Mouse (Mus musculus) G1E (cell line): Measurements from ENCODE around the gene Cradd. TPM values are rescaled to one million over a fixed set of nuclear protein-coding genes. Genes with fewer than 3 reads are reported as not detected.

Source experiments
- ATAC-seq: 2 replicates; pipeline ENCODE4 v1.8.0; 2016; ENCODE audit warnings: mild to moderate bottlenecking; ENCODE audit not compliant: insufficient number of reproducible peaks, poor library complexity, low FRiP score, severe bottlenecking; ENCODE audit errors: extremely low read depth
- DNase-seq: peaks from one replicate; pipeline ENCODE4 v3.0.0; 2012; ENCODE audit warnings: low spot score
- H3K27me3 ChIP-seq: 2 replicates; pipeline ENCODE4 v1.6.1; 2012; ENCODE audit warnings: mild to moderate bottlenecking, low read length, inconsistent platforms; ENCODE audit not compliant: insufficient read depth
- H3K36me3 ChIP-seq: replicated peaks from 2 replicates; pipeline ENCODE3; 2012; ENCODE audit warnings: mild to moderate bottlenecking, inconsistent platforms
- H3K4me1 ChIP-seq: 2 replicates; pipeline ENCODE4 v1.6.1; 2012; ENCODE audit warnings: low read depth, low read length, inconsistent platforms, mixed read lengths; ENCODE audit not compliant: insufficient read depth
- H3K4me3 ChIP-seq: 2 replicates; pipeline ENCODE4 v1.5.1; 2012; ENCODE audit warnings: low read depth, mild to moderate bottlenecking, inconsistent platforms, low read length, moderate library complexity, mixed read lengths
- H3K9me3 ChIP-seq: replicated peaks from 2 replicates; pipeline ENCODE4 v1.6.1; 2012; ENCODE audit warnings: inconsistent platforms
- CTCF ChIP-seq: IDR thresholded peaks from 2 replicates; pipeline ENCODE4 v1.5.1; 2012; ENCODE audit warnings: low read depth, low read length, inconsistent platforms, mixed read lengths
- GATA1 ChIP-seq: IDR thresholded peaks from 2 replicates; pipeline ENCODE4 v1.6.1; 2012; ENCODE audit warnings: borderline replicate concordance, low read length, inconsistent platforms, mixed read lengths
- GATA2 ChIP-seq: IDR thresholded peaks from 2 replicates; pipeline ENCODE4 v1.6.1; 2012; ENCODE audit warnings: low read depth, low read length, inconsistent platforms, borderline replicate concordance
- POLR2AphosphoS5 ChIP-seq: IDR thresholded peaks from 2 replicates; pipeline ENCODE4 v1.6.1; 2012; ENCODE audit warnings: low read depth, low read length, inconsistent platforms; ENCODE audit not compliant: insufficient replicate concordance
- TAL1 ChIP-seq: conservative IDR thresholded peaks from 2 replicates; pipeline ENCODE4 v1.6.1; 2012; ENCODE audit warnings: low read depth, low read length, inconsistent platforms, mixed read lengths
- polyA plus RNA-seq: library from polyadenylated mRNA; stranded (reverse); fragments of >175 nt; gene quantifications from 2 replicates; pipeline ENCODE4 v1.2.3, GENCODE M21; 2012
- total RNA-seq, 2 experiments: library from RNA; stranded (forward) in 1 of 2; stranded (reverse) in 1 of 2; fragments of 200-1000 nt in 1 of 2; fragments of >200 nt in 1 of 2; fragmentation: Nextera tagmentation in 1 of 2; gene quantifications; 2 replicates each; pipeline ENCODE4 v1.2.3; 2014 to 2017

The Cradd gene
- total and polyA plus RNA-seq, 3 experiments = 9.0 to 81.4 (median 22.5) TPM

DNA sequence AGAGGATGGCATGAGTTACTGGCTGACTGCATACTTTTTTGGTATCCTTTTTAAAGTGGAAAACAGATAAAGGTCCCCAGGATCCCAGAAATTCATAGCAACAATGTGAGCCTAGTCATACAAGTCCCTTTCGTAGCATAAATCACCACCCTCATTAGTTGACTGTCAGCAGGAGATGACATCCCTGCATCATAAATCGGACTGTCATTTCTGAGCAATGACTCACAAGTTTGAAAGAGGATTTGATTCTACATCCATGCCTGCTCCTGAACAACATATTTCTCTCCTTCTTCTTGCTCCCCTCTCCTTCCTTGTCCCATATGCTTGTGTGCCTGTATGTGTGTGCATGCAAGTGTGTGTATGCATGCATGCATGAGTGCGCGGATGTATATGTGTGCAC, 129.2 kb downstream of the Cradd start:
- peaks cover 46% of the 10 kb centered on the region for H3K4me1 ChIP-seq

DNA sequence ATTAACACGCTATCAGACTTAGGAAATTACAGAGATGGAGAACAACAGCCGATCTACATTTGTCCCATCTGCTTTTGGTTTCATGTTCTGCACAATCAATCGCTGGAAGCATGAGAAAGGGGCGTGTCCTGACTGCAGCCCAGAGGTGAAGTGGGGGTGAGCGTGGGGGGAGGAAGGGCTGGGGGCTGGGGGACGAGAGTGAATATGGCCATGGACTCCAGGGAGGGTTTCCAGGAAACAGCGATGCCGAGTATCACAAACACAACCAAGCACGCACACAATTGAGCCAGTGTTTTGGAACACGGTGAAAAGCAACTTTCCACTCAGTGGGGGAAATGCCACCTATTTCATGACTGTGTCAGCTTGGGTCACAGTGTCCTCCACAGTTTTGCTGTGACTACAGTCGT, 130.1 kb downstream of the Cradd start:
- Histone ChIP-seq H3K4me3 (no peak overlapping the region), H3K36me3 (peaks cover 4% of the 10 kb centered on the region), H3K9me3 (no peaks in the 10 kb centered on the region), H3K4me1 (peaks cover 46% of the 10 kb centered on the region), H3K27me3 (peaks cover 4% of the 10 kb centered on the region; the same call in 1 of the 2 replicates)
- ATAC-seq (no peak), DNase-seq (no peak)
- TF ChIP-seq CTCF = no peak
- TF ChIP-seq POLR2AphosphoS5 = no peak
- no peak for TF ChIP-seq TAL1
- no peak for TF ChIP-seq GATA1
- no peak for TF ChIP-seq GATA2

More for the DNA sequence above, 129.2 kb downstream of the Cradd start:
- DNase-seq = no peak
- TF ChIP-seq GATA2 (no peak), POLR2AphosphoS5 (no peak)
- Histone ChIP-seq H3K9me3 (no peaks in the 10 kb centered on the region), H3K36me3 (peaks cover 4% of the 10 kb centered on the region), H3K4me3 (no peak overlapping the region), H3K27me3 (peaks cover 4% of the 10 kb centered on the region; the same call in 1 of the 2 replicates)
- ATAC-seq = no peak

DNA sequence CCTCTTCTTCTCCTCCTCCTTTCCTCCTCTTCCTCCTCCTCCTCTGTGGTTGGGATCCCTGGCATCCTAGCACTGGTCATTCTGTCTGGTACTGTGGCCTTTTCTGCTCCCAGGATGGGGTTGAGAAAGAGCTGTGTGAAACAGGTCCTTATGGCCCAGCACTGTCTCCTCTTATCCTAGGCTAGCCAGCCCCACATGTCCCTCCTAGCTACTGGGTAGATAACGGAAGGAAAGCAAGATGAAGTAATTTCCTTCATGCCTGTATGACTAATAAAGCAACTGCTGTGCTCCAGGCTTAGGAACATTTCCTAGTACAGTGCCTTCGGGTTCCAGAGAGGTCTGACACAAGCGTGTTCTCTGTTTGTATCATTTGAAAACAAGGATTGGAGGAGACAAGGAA, 132.1 kb downstream of the Cradd start:
- no peak for ATAC-seq
- Histone ChIP-seq H3K4me3 (no peak overlapping the region), H3K4me1 (peaks cover 41% of the 10 kb centered on the region), H3K9me3 (no peaks in the 10 kb centered on the region), H3K27me3 (0 out of 2 replicates have a peak, but pooled peaks cover 2% of the 10 kb centered on the region), H3K36me3 (peaks cover 2% of the 10 kb centered on the region)
- TF ChIP-seq GATA1 (no peak), POLR2AphosphoS5 (no peak), GATA2 (no peak), CTCF (no peak), TAL1 (no peak)
- no peak for DNase-seq

DNA sequence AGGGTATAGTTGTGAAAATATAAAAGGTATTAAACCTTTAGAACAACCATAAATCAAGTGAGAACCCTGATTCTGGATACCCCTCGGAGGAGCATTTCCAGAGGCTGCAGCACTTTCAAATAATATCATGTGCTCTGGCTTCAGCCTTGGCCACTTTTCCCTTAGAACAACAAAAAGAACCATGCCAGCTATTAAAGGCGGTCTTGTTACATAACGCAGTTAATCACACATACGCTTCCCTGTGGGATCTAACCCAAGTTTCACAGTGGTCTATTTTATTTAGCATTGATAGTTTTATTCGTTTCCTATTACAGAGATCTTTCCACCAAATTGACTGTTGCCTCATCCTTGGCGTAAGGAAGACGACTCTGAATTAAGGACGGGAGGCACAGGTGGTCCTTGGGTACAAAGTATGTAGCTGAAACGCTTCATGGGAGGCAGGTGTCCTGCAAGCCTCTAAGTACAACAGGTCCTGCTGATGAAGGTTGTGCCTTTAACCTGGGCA, 132.7 kb downstream of the Cradd start:
- Histone ChIP-seq H3K9me3 (peaks cover 4% of the 10 kb centered on the region; the same call in 1 of the 2 replicates), H3K36me3 (peaks cover 2% of the 10 kb centered on the region), H3K4me3 (no peak overlapping the region), H3K4me1 (peaks cover 35% of the 10 kb centered on the region), H3K27me3 (0 out of 2 replicates have a peak, but pooled peaks cover 2% of the 10 kb centered on the region)
- no peak for ATAC-seq
- DNase-seq = no peak
- TF ChIP-seq GATA2 (no peak), CTCF (no peak), TAL1 (no peak), POLR2AphosphoS5 (no peak), GATA1 (no peak)

DNA sequence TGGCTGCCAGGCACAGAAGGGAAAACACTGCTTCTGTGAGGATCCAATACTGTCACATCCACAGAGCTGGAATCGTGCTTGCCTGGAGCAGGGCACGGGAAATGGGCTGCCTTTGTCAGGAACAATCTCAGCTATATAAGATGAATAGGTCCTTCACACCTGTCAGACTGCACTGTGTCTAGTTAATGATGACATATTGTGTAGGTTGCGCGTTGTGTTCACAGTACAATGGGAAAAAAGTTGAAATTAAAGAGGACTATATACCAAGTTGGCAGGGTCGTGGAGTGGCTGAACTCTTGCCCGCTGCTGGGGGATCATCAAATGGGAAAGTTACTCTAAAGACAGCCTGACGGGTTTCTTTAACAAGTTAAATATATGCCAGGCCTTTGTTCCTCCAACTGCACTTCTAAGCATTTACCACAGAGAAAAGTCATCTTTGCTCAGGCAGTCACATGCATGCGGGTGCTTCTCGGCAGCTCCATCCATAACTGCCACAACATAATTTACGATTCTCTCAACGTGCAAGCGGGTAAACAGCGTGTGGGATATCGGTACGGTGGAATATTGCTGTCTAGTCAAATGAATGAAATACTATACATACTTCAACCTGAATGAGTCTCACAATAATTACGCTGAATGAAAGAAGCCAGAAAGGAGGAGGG, 134.3 kb downstream of the Cradd start:
- Histone ChIP-seq H3K9me3 (peaks cover 4% of the 10 kb centered on the region; the same call in 1 of the 2 replicates), H3K4me3 (no peak overlapping the region), H3K27me3 (0 out of 2 replicates have a peak, but pooled peaks cover 2% of the 10 kb centered on the region), H3K36me3 (peaks cover 2% of the 10 kb centered on the region), H3K4me1 (peaks cover 19% of the 10 kb centered on the region)
- DNase-seq (no peak), ATAC-seq (no peak)
- no peak for TF ChIP-seq CTCF
- no peak for TF ChIP-seq GATA1
- no peak for TF ChIP-seq TAL1
- no peak for TF ChIP-seq GATA2

DNA sequence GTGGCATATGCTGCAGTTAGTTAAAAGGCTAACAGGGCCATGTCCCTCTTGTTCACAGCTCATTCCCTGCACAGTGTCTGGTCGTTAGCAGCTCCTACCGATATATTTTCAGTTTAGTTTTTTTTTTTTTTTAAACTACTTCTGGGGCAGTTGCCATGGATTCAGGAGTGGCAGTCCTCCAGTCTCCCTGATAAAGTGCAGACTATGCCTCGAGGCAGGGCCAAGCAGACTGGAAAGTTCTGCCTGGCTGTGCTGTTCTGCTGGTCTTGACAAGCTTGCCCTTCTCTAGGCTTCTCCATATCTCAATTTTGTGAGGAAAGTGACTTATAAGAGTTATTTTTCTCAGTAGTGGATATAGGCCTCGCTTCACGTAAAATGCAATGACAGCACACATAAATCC, 139.7 kb downstream of the Cradd start:
- no peak for ATAC-seq
- peaks cover 2% of the 10 kb centered on the region for H3K36me3 ChIP-seq

More for the DNA sequence above, 139.7 kb downstream of the Cradd start:
- no peaks in the 10 kb centered on the region for H3K27me3 ChIP-seq
- H3K4me1 ChIP-seq = peaks cover 30% of the 10 kb centered on the region
- peaks cover 4% of the 10 kb centered on the region; the same call in 1 of the 2 replicates for H3K9me3 ChIP-seq
- TF ChIP-seq GATA2 = no peak
- no peak for TF ChIP-seq CTCF
- no peak for TF ChIP-seq TAL1
- TF ChIP-seq POLR2AphosphoS5 = no peak
- no peak for TF ChIP-seq GATA1
- no peak for DNase-seq
- no peak overlapping the region for H3K4me3 ChIP-seq
